Mouse (Mus musculus): ENCODE data around the gene Atp6v1e2. TPM values are rescaled to one million over a fixed set of nuclear protein-coding genes. Genes with fewer than 3 reads are reported as not detected.

Atp6v1e2 gene
- polyA plus RNA-seq, 1 experiment from 2014 or later, result not detected

GRCm38 (mm10) chr17:86918786-86919185 is 28.9 kb downstream of the Atp6v1e2 start:
- WGBS (ENCODE audit: insufficient replicate concordance), result 67% methylated on average over 6 of the region's 6 CpGs
- no peak overlapping the region for H3K9ac ChIP-seq (ENCODE audit: low read depth, low read length)

GRCm38 (mm10) chr17:86917048-86917447 is 30.6 kb downstream of the Atp6v1e2 start, which contains the start of gene Tmem247:
Gene Tmem247, plus strand, starts transcription at chr17:86917348.
- no peak within 1 kb of the TSS for H3K4me3 ChIP-seq (ENCODE audit: low read depth, low read length)
- H3K27me3 ChIP-seq (ENCODE audit: control insufficient read depth, insufficient read depth, low read length), result no peaks in the 10 kb centered on the region
- WGBS (ENCODE audit: insufficient replicate concordance), result 84% methylated on average over 10 of the region's 10 CpGs
- no peaks in the 10 kb centered on the region for H3K4me1 ChIP-seq (ENCODE audit: control insufficient read depth, insufficient read depth, low read length)
- H3K36me3 ChIP-seq (ENCODE audit: control insufficient read depth, insufficient read depth, low read length), result no peaks in the 10 kb centered on the region
- no peak within 1 kb of the TSS for H3K4me2 ChIP-seq
- no peak within 1 kb of the TSS for H3K9ac ChIP-seq (ENCODE audit: low read depth, low read length)
- ATAC-seq (replicated peaks; ENCODE audit: insufficient number of reproducible peaks, low FRiP score, low TSS enrichment), result no peak
- H3K9me3 ChIP-seq (replicated peaks; ENCODE audit: control insufficient read depth, low read length), result no peaks in the 10 kb centered on the region
- no peak within 1 kb of the TSS for H3K27ac ChIP-seq (ENCODE audit: low read depth, low read length)

More at GRCm38 (mm10) chr17:86918786-86919185, 28.9 kb downstream of the Atp6v1e2 start:
- H3K27me3 ChIP-seq (ENCODE audit: control insufficient read depth, insufficient read depth, low read length), result no peaks in the 10 kb centered on the region
- no peak overlapping the region for H3K4me3 ChIP-seq (ENCODE audit: low read depth, low read length)
- no peak for ATAC-seq (replicated peaks; ENCODE audit: insufficient number of reproducible peaks, low FRiP score, low TSS enrichment)
- H3K27ac ChIP-seq (ENCODE audit: low read depth, low read length), result no peak overlapping the region
- H3K4me2 ChIP-seq, result no peak overlapping the region
- 0 out of 2 replicates have a peak, but pooled peaks cover 2% of the 10 kb centered on the region for H3K4me1 ChIP-seq (ENCODE audit: control insufficient read depth, insufficient read depth, low read length)
- H3K36me3 ChIP-seq (ENCODE audit: control insufficient read depth, insufficient read depth, low read length), result no peaks in the 10 kb centered on the region
- no peaks in the 10 kb centered on the region for H3K9me3 ChIP-seq (replicated peaks; ENCODE audit: control insufficient read depth, low read length)

GRCm38 (mm10) chr17:86915540-86915939 is 32.2 kb downstream of the Atp6v1e2 start:
- no peak for ATAC-seq (replicated peaks; ENCODE audit: insufficient number of reproducible peaks, low FRiP score, low TSS enrichment)
- Histone ChIP-seq H3K4me1 (ENCODE audit: control insufficient read depth, insufficient read depth, low read length) (peaks cover 5% of the 10 kb centered on the region; the same call in 1 of the 2 replicates), H3K9ac (ENCODE audit: low read depth, low read length) (no peak overlapping the region), H3K27me3 (ENCODE audit: control insufficient read depth, insufficient read depth, low read length) (no peaks in the 10 kb centered on the region), H3K4me2 (no peak overlapping the region), H3K27ac (ENCODE audit: low read depth, low read length) (no peak overlapping the region), H3K9me3 (replicated peaks; ENCODE audit: control insufficient read depth, low read length) (no peaks in the 10 kb centered on the region), H3K36me3 (ENCODE audit: control insufficient read depth, insufficient read depth, low read length) (no peaks in the 10 kb centered on the region), H3K4me3 (ENCODE audit: low read depth, low read length) (no peak overlapping the region)
- 73% methylated on average over 4 of the region's 4 CpGs for WGBS (ENCODE audit: insufficient replicate concordance)

- no peak for ATAC-seq (replicated peaks; ENCODE audit: insufficient number of reproducible peaks, low FRiP score, low TSS enrichment)
- Histone ChIP-seq H3K27ac (ENCODE audit: low read depth, low read length) (no peak overlapping the region), H3K9ac (ENCODE audit: low read depth, low read length) (no peak overlapping the region), H3K27me3 (ENCODE audit: control insufficient read depth, insufficient read depth, low read length) (no peaks in the 10 kb centered on the region), H3K36me3 (ENCODE audit: control insufficient read depth, insufficient read depth, low read length) (no peaks in the 10 kb centered on the region), H3K4me2 (no peak overlapping the region), H3K9me3 (replicated peaks; ENCODE audit: control insufficient read depth, low read length) (no peaks in the 10 kb centered on the region), H3K4me3 (ENCODE audit: low read depth, low read length) (no peak overlapping the region), H3K4me1 (ENCODE audit: control insufficient read depth, insufficient read depth, low read length) (peaks cover 5% of the 10 kb centered on the region; the same call in 1 of the 2 replicates)
- 69% methylated on average over 7 of the region's 7 CpGs for WGBS (ENCODE audit: insufficient replicate concordance)
Observed at GRCm38 (mm10) chr17:86913003-86913607, 34.6 kb downstream of the Atp6v1e2 start.

- Histone ChIP-seq H3K9me3 (replicated peaks; ENCODE audit: control insufficient read depth, low read length) (no peaks in the 10 kb centered on the region), H3K4me2 (no peak overlapping the region), H3K9ac (ENCODE audit: low read depth, low read length) (no peak overlapping the region), H3K4me3 (ENCODE audit: low read depth, low read length) (no peak overlapping the region), H3K27me3 (ENCODE audit: control insufficient read depth, insufficient read depth, low read length) (no peaks in the 10 kb centered on the region), H3K36me3 (ENCODE audit: control insufficient read depth, insufficient read depth, low read length) (no peaks in the 10 kb centered on the region), H3K4me1 (ENCODE audit: control insufficient read depth, insufficient read depth, low read length) (peaks cover 5% of the 10 kb centered on the region; the same call in 1 of the 2 replicates), H3K27ac (ENCODE audit: low read depth, low read length) (no peak overlapping the region)
- 52% methylated on average over 5 of the region's 5 CpGs for WGBS (ENCODE audit: insufficient replicate concordance)
- no peak for ATAC-seq (replicated peaks; ENCODE audit: insufficient number of reproducible peaks, low FRiP score, low TSS enrichment)
Observed at GRCm38 (mm10) chr17:86911261-86911660, 36.4 kb downstream of the Atp6v1e2 start.

- no peaks in the 10 kb centered on the region for H3K36me3 ChIP-seq (ENCODE audit: control insufficient read depth, insufficient read depth, low read length)
- 71% methylated on average over 14 of the region's 14 CpGs for WGBS (ENCODE audit: insufficient replicate concordance)
- no peaks in the 10 kb centered on the region for H3K9me3 ChIP-seq (replicated peaks; ENCODE audit: control insufficient read depth, low read length)
- peaks cover 14% of the 10 kb centered on the region for H3K4me1 ChIP-seq (ENCODE audit: control insufficient read depth, insufficient read depth, low read length)
- ATAC-seq (replicated peaks; ENCODE audit: insufficient number of reproducible peaks, low FRiP score, low TSS enrichment), result no peak
- H3K27me3 ChIP-seq (ENCODE audit: control insufficient read depth, insufficient read depth, low read length), result no peaks in the 10 kb centered on the region
- H3K4me3 ChIP-seq (ENCODE audit: low read depth, low read length), result no peak overlapping the region
- H3K27ac ChIP-seq (ENCODE audit: low read depth, low read length), result no peak overlapping the region
- no peak overlapping the region for H3K9ac ChIP-seq (ENCODE audit: low read depth, low read length)
- H3K4me2 ChIP-seq, result no peak overlapping the region
Observed at GRCm38 (mm10) chr17:86909733-86910495, 37.8 kb downstream of the Atp6v1e2 start.

- H3K9me3 ChIP-seq (replicated peaks; ENCODE audit: control insufficient read depth, low read length), result no peaks in the 10 kb centered on the region
- H3K9ac ChIP-seq (ENCODE audit: low read depth, low read length), result no peak overlapping the region
- no peaks in the 10 kb centered on the region for H3K27me3 ChIP-seq (ENCODE audit: control insufficient read depth, insufficient read depth, low read length)
- no peak for ATAC-seq (replicated peaks; ENCODE audit: insufficient number of reproducible peaks, low FRiP score, low TSS enrichment)
- no peaks in the 10 kb centered on the region for H3K36me3 ChIP-seq (ENCODE audit: control insufficient read depth, insufficient read depth, low read length)
- no peak overlapping the region for H3K4me3 ChIP-seq (ENCODE audit: low read depth, low read length)
- no peak overlapping the region for H3K27ac ChIP-seq (ENCODE audit: low read depth, low read length)
- 64% methylated on average over 8 of the region's 8 CpGs for WGBS (ENCODE audit: insufficient replicate concordance)
- H3K4me2 ChIP-seq, result no peak overlapping the region
- peaks cover 28% of the 10 kb centered on the region for H3K4me1 ChIP-seq (ENCODE audit: control insufficient read depth, insufficient read depth, low read length)
Observed at GRCm38 (mm10) chr17:86908316-86908715, 39.4 kb downstream of the Atp6v1e2 start.

- no peak overlapping the region for H3K9ac ChIP-seq (ENCODE audit: low read depth, low read length)
- no peak overlapping the region for H3K4me2 ChIP-seq
- ATAC-seq (replicated peaks; ENCODE audit: insufficient number of reproducible peaks, low FRiP score, low TSS enrichment), result no peak
- peaks cover 28% of the 10 kb centered on the region for H3K4me1 ChIP-seq (ENCODE audit: control insufficient read depth, insufficient read depth, low read length)
- H3K36me3 ChIP-seq (ENCODE audit: control insufficient read depth, insufficient read depth, low read length), result no peaks in the 10 kb centered on the region
- 92% methylated on average over 3 of the region's 3 CpGs for WGBS (ENCODE audit: insufficient replicate concordance)
- H3K9me3 ChIP-seq (replicated peaks; ENCODE audit: control insufficient read depth, low read length), result no peaks in the 10 kb centered on the region
- H3K27ac ChIP-seq (ENCODE audit: low read depth, low read length), result no peak overlapping the region
- H3K4me3 ChIP-seq (ENCODE audit: low read depth, low read length), result no peak overlapping the region
- no peaks in the 10 kb centered on the region for H3K27me3 ChIP-seq (ENCODE audit: control insufficient read depth, insufficient read depth, low read length)
Observed at GRCm38 (mm10) chr17:86907092-86907491, 40.6 kb downstream of the Atp6v1e2 start.

Data from heart, embryonic 11.5 days (tissue).